In genomic region chr6:149333036-149333435, GRCm38 (mm10) we compare ENCODE assay signal across 22 mouse cellular contexts. TPM values are rescaled to one million over a fixed set of nuclear protein-coding genes. Genes with fewer than 3 reads are reported as not detected.
A peak's percentile ranks its signal among the peaks of the same experiment; 100 is the strongest.
DNase-seq lines count a peak whose midpoint lies in the region; ATAC-seq and TF ChIP-seq lines count a peak whose summit lies in the region.
"Had no signal": no experiment of that assay in that cellular context is flagged by ENCODE, and none has a peak within 500 bp of the region (broad histone marks: within the 10 kb centered on the region; RNA-seq: fewer than 3 reads in every experiment).

No protein-coding gene starts in this region.

- no peak for ATAC-seq in kidney, embryonic 14.5 days (ENCODE audit: low FRiP score, low TSS enrichment)
- no peak for ATAC-seq in midbrain, embryonic 11.5 days (ENCODE audit: low FRiP score)
- ATAC-seq: activated CD4-positive, CD25-positive, alpha-beta regulatory T cell, adult 4 months; forebrain, embryonic 13.5 days; forebrain, postnatal 0 days; Patski had no signal

- no peak for DNase-seq in gastrocnemius, adult 2 months
- no peak for DNase-seq in gastrocnemius, postnatal 14 days
- peak; percentile 83 for DNase-seq in kidney, adult 9 months
- DNase-seq in midbrain, embryonic 11.5 days (ENCODE audit: low spot score, missing footprints), result peak; percentile 57
- no peak for DNase-seq in midbrain, embryonic 10.5 days (ENCODE audit: low spot score)
- DNase-seq in skeletal muscle tissue, adult 2 months (ENCODE audit: low read depth, low spot score), result peak; percentile 13
- no peak for DNase-seq in ovary, postnatal 36 days (ENCODE audit: low spot score)
- DNase-seq: adrenal gland, adult 2 months; adrenal gland, postnatal 25 days; cerebellum, adult 18-20 months; cerebellum, postnatal 10 days; forebrain, postnatal 0 days; gastrocnemius, postnatal 36 days; heart, adult 11 months; heart, postnatal 36 days had no signal

- H3K27me3 ChIP-seq in kidney, embryonic 14.5 days (ENCODE audit: control insufficient read depth, insufficient read depth, low read length), result no peaks in the 10 kb centered on the region
- H3K27me3 ChIP-seq in midbrain, embryonic 11.5 days (ENCODE audit: control insufficient read depth, insufficient read depth, low read length), result no peaks in the 10 kb centered on the region
- H3K27me3 ChIP-seq in midbrain, embryonic 10.5 days (ENCODE audit: low read depth, poor library complexity, severe bottlenecking), result no peaks in the 10 kb centered on the region
- H3K27me3 ChIP-seq: CH12.LX; forebrain, embryonic 13.5 days; heart, embryonic 13.5 days; hindbrain, embryonic 15.5 days; Patski had no signal

- no peaks in the 10 kb centered on the region for H3K9me3 ChIP-seq in kidney, embryonic 14.5 days (ENCODE audit: control insufficient read depth, low read length)
- no peaks in the 10 kb centered on the region for H3K9me3 ChIP-seq in midbrain, embryonic 11.5 days (ENCODE audit: control insufficient read depth, low read length)
- H3K9me3 ChIP-seq in midbrain, embryonic 10.5 days (replicated peaks), result no peaks in the 10 kb centered on the region
- H3K9me3 ChIP-seq: forebrain, embryonic 13.5 days; hindbrain, embryonic 15.5 days had no signal

- H3K4me1 ChIP-seq in kidney, embryonic 14.5 days (ENCODE audit: control insufficient read depth, insufficient read depth, low read length), result no peaks in the 10 kb centered on the region
- no peaks in the 10 kb centered on the region for H3K4me1 ChIP-seq in midbrain, embryonic 11.5 days (ENCODE audit: control insufficient read depth, insufficient read depth, low read length)
- H3K4me1 ChIP-seq in midbrain, embryonic 10.5 days, result no peaks in the 10 kb centered on the region
- H3K4me1 ChIP-seq: forebrain, embryonic 13.5 days; heart, embryonic 13.5 days; hindbrain, embryonic 15.5 days had no signal

- H3K36me3 ChIP-seq in kidney, embryonic 14.5 days (ENCODE audit: control insufficient read depth, insufficient read depth, low read length), result peaks cover 58% of the 10 kb centered on the region
- peaks cover 10% of the 10 kb centered on the region for H3K36me3 ChIP-seq in midbrain, embryonic 11.5 days (ENCODE audit: control insufficient read depth, insufficient read depth, low read length)
- H3K36me3 ChIP-seq in midbrain, embryonic 10.5 days, result peaks cover 82% of the 10 kb centered on the region

- no peak overlapping the region for H3K4me2 ChIP-seq in kidney, embryonic 14.5 days (replicated peaks; ENCODE audit: low read depth, low read length)
- no peak overlapping the region for H3K4me2 ChIP-seq in midbrain, embryonic 11.5 days
- H3K4me2 ChIP-seq: forebrain, embryonic 13.5 days; heart, embryonic 13.5 days; hindbrain, embryonic 15.5 days had no signal

- H3K9ac ChIP-seq in kidney, embryonic 14.5 days (ENCODE audit: low read depth, low read length), result no peak overlapping the region
- H3K9ac ChIP-seq in midbrain, embryonic 11.5 days (ENCODE audit: low read length), result no peak overlapping the region
- H3K9ac ChIP-seq: forebrain, embryonic 13.5 days; forebrain, postnatal 0 days; heart, embryonic 13.5 days; hindbrain, embryonic 15.5 days had no signal

- intact Hi-C loops in gastrocnemius, adult 2 months (cut with DNase I), result no loop called here
- intact Hi-C loops in gastrocnemius, postnatal 14 days (cut with DNase I; ENCODE audit: low total_unique reads), result no loop called here

- TF ChIP-seq CTCF in gastrocnemius, adult 2 months (IDR thresholded peaks at IDR 0.05), result no peak

- no peak overlapping the region for H3K4me3 ChIP-seq in gastrocnemius, adult 2 months
- no peak overlapping the region for H3K4me3 ChIP-seq in kidney, embryonic 14.5 days (ENCODE audit: low read length)
- no peak overlapping the region for H3K4me3 ChIP-seq in midbrain, embryonic 11.5 days (ENCODE audit: low read depth, low read length)
- H3K4me3 ChIP-seq in midbrain, embryonic 10.5 days, result no peak overlapping the region
- H3K4me3 ChIP-seq: forebrain, embryonic 13.5 days; heart, embryonic 13.5 days; hindbrain, embryonic 15.5 days had no signal

- peak overlapping the region; percentile 35; the same call in 1 of the 2 replicates for H3K27ac ChIP-seq in gastrocnemius, adult 2 months
- no peak overlapping the region for H3K27ac ChIP-seq in kidney, embryonic 14.5 days (ENCODE audit: low read depth, low read length)
- H3K27ac ChIP-seq in midbrain, embryonic 11.5 days (ENCODE audit: low read depth, low read length), result no peak overlapping the region
- no peak overlapping the region for H3K27ac ChIP-seq in midbrain, embryonic 10.5 days (replicated peaks)
- H3K27ac ChIP-seq: forebrain, embryonic 13.5 days; heart, embryonic 13.5 days; hindbrain, embryonic 15.5 days had no signal

- WGBS in kidney, embryonic 14.5 days, result 82% methylated on average over 2 of the region's 2 CpGs
- WGBS in midbrain, embryonic 11.5 days, result 92% methylated on average over 2 of the region's 2 CpGs
- WGBS in midbrain, embryonic 10.5 days, result 93% methylated on average over 2 of the region's 2 CpGs

RNA-seq across cellular contexts. Expression of gene Resf1, which starts 23.8 kb away (rescaled TPM):
- total RNA-seq in gastrocnemius, adult 2 months (2021), result 10 to 100 TPM; 14.9 to 27.7 TPM
- total RNA-seq in gastrocnemius, postnatal 14 days (2021), result 10 to 100 TPM; 14.8 to 22.0 TPM
- polyA plus RNA-seq in kidney, embryonic 14.5 days (2014; fragmentation: Nextera tagmentation; extraction: Ambion mirVana), result 56.0 and 69.5 TPM in 2 replicates
- 42.0 and 44.5 TPM in 2 replicates for polyA plus RNA-seq in midbrain, embryonic 11.5 days (2014; fragmentation: Nextera tagmentation; extraction: Ambion mirVana)
- 38.3 and 39.3 TPM in 2 replicates for polyA plus RNA-seq in midbrain, embryonic 10.5 days (2016; fragmentation: Nextera tagmentation; extraction: Ambion mirVana)

Comparison
In these comparisons a context has a peak if more than half of its experiments do, and no peak if none do; other contexts are left out.
1. DNase-seq: peak in kidney, adult 9 months (single experiment), midbrain, embryonic 11.5 days (single experiment) and skeletal muscle tissue, adult 2 months (single experiment); none in gastrocnemius, adult 2 months (single experiment), gastrocnemius, postnatal 14 days (single experiment), midbrain, embryonic 10.5 days (single experiment) and ovary, postnatal 36 days (single experiment).